Mouse (Mus musculus) C2C12 (cell line): ENCODE measurements around the gene Atp5j.

Source experiments
- CEBPB ChIP-seq: IDR thresholded peaks from one replicate; pipeline ENCODE4 v1.6.1; 2011; ENCODE audit warnings: low read depth, mild to moderate bottlenecking, control low read depth, moderate library complexity
- CTCF ChIP-seq: IDR thresholded peaks from one replicate; pipeline ENCODE4 v1.5.1; 2011; ENCODE audit not compliant: control insufficient read depth, insufficient read depth, insufficient read length
- FOSL1 ChIP-seq: IDR thresholded peaks from one replicate; pipeline ENCODE4 v1.8.0; 2011; ENCODE audit warnings: mild to moderate bottlenecking, low read length; ENCODE audit not compliant: poor library complexity, insufficient read depth, severe bottlenecking
- MAX ChIP-seq: IDR thresholded peaks from one replicate; pipeline ENCODE4 v1.6.1; 2011; ENCODE audit warnings: mild to moderate bottlenecking, control low read depth
- MYOD1 ChIP-seq: IDR thresholded peaks from one replicate; pipeline ENCODE4 v1.6.1; 2011; ENCODE audit warnings: low read depth; ENCODE audit not compliant: control insufficient read depth, insufficient read length
- MYOG ChIP-seq: IDR thresholded peaks from one replicate; pipeline ENCODE4 v1.6.1; 2011; ENCODE audit not compliant: control insufficient read depth, insufficient read length; ENCODE audit errors: extremely low read depth
- USF1 ChIP-seq: IDR thresholded peaks from one replicate; pipeline ENCODE4 v1.6.1; 2011; ENCODE audit warnings: low read depth, mild to moderate bottlenecking, control low read depth, moderate library complexity

GRCm38 (mm10) chr16:84778861-84779630 lies 56.4 kb downstream of the Atp5j start:
- no peak for TF ChIP-seq MYOD1
- no peak for TF ChIP-seq CTCF
- no peak for TF ChIP-seq MAX
- no peak for TF ChIP-seq USF1
- no peak for TF ChIP-seq FOSL1
- TF ChIP-seq CEBPB, result no peak
- TF ChIP-seq MYOG, result no peak
